Mouse (Mus musculus) CD4-positive helper T cell, adult 2 months (primary cell): ENCODE results near the gene Ccdc18.
"Not testable (repeated sequence)": the region's sequence is repeated elsewhere in the genome, so short reads cannot be mapped to it uniquely, and the experiment has no call there.

ENCODE experiments used
- DNase-seq: peaks from one replicate; pipeline ENCODE4 v3.0.0-alpha.2; 2012; ENCODE audit warnings: low read depth, missing footprints, low spot score

Gene Ccdc18

GRCm38 (mm10) chr5:108255259-108255658 lies 122.6 kb downstream of the Ccdc18 start:
- DNase-seq: no peak

- DNase-seq: no peak
These were observed 130.0 kb downstream of the Ccdc18 start for GRCm38 (mm10) chr5:108262722-108263121.

GRCm38 (mm10) chr5:108263785-108264184 lies 131.1 kb downstream of the Ccdc18 start:
- DNase-seq: not testable (repeated sequence)

GRCm38 (mm10) chr5:108266990-108267389 lies 134.3 kb downstream of the Ccdc18 start:
- DNase-seq: no peak

GRCm38 (mm10) chr5:108268127-108269062 lies 135.7 kb downstream of the Ccdc18 start, which contains the start of gene Dr1:
Gene Dr1, plus strand, starts transcription at chr5:108268897.
- DNase-seq: peak; percentile 95

GRCm38 (mm10) chr5:108269063-108269810 lies 136.6 kb downstream of the Ccdc18 start:
- peak; percentile 26 for DNase-seq

GRCm38 (mm10) chr5:108269811-108270151 lies 137.1 kb downstream of the Ccdc18 start:
- DNase-seq: no peak

GRCm38 (mm10) chr5:108270415-108270814 lies 137.7 kb downstream of the Ccdc18 start:
- peak; percentile 7 for DNase-seq

- DNase-seq: not testable (repeated sequence)
These were observed 138.7 kb downstream of the Ccdc18 start for GRCm38 (mm10) chr5:108271345-108271744.
